Mouse (Mus musculus) CD4-positive, CD25-positive, alpha-beta regulatory T cell, adult 4 months (primary cell): ENCODE data around the gene Dkkl1. TPM values are rescaled to one million over a fixed set of nuclear protein-coding genes. Genes with fewer than 3 reads are reported as not detected.

Source experiments
- ATAC-seq: one replicate; pipeline ENCODE4 v1.8.0; 2017
- polyA plus RNA-seq, 2 experiments: library from polyadenylated mRNA; unstranded; fragments of 100-300 nt; shearing (Covaris generic); gene quantifications; one replicate each; pipeline ENCODE4 v1.2.1; 2017

The Dkkl1 gene
- polyA plus RNA-seq, 2 experiments from 2014 or later: 16.1 to 22.9 TPM

- no peak for ATAC-seq
Measured at GRCm38 (mm10) chr7:45165701-45166100, 46.2 kb downstream of the Dkkl1 start.

DNA sequence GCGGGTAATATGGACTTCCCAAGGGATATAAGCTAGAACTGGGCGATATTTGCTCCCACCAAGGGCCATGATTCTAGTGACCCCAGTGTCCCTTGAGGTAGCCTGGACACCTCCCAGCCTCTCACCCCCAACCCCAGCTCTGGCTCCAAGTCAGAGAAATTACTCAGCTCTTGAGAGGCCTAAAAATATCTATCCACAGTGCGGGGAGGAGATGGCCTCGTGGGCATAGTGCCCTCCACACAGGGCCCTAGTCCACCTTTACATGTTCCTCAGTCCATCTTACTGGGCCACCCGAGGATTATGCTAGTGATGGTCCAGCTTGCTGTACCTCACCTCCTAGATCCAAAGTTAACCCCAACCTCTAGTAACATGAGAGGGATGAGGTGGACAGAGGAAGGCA, 47.1 kb downstream of the Dkkl1 start:
- ATAC-seq: no peak

DNA sequence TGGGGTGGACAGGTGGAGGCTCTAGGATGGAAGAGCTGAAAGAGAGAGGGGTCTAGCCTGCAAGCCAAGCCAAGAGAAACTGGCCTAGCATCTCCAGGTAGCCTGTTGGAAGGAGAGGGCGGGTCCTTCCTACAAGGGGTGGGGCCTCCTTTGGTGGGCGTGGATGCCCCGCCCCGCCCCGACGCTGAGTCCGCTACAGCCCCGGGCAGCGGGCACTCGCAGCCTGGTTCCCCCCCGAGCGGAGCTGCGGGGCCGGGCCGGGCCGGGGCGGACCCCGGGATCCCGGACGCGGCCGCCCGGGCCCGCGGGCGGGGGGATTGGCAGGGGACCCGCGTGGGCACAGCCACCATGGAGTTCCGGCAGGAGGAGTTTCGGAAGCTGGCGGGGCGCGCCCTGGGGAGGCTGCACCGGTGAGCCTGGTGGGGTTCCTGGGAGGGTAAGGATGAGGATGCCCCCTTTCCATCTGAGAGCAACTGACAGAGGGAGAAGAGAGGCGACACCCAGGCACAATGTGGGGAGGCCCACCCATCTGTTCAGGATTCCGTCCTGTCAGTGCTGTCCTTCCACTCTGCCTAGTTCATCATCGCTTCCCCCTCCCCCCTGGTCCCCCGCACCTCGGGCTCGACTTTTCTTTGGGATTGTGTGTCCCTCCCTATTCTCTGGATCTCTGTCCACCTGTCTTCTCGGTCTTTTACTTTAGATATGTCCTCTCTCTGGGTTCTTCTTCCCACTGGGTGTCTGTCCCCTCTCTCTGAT, 48.0 kb downstream of the Dkkl1 start, which contains the start of gene Slc17a7:
Slc17a7 (plus strand) TSS at position 215 of the 756 bp plus-strand sequence.
- ATAC-seq: no peak

- ATAC-seq: no peak
Measured at GRCm38 (mm10) chr7:45162996-45163615, 48.8 kb downstream of the Dkkl1 start.

DNA sequence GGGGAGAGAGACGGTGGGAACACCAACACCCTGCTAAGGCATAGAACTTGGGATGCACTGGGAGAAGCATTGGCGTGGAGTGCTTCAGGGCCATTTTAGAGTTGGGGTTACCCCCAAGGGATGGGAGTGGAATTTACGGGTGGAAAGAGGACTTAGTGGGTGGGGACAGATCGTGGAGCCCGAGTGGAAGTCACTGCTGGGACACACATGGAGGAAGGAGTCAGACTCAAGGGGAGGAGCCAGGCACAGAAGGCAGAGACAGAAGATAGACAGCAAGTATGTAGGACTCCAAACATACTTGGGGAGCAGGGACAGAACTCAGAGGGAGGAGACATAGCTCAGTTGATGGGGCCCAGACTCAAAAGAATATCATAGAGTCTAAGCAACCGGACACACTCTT, 49.4 kb downstream of the Dkkl1 start:
- no peak for ATAC-seq

- ATAC-seq: peak; percentile 97
Measured at GRCm38 (mm10) chr7:45161612-45162473, 50.1 kb downstream of the Dkkl1 start.

GRCm38 (mm10) chr7:45160866-45161265, 51.1 kb downstream of the Dkkl1 start:
- ATAC-seq: no peak

DNA sequence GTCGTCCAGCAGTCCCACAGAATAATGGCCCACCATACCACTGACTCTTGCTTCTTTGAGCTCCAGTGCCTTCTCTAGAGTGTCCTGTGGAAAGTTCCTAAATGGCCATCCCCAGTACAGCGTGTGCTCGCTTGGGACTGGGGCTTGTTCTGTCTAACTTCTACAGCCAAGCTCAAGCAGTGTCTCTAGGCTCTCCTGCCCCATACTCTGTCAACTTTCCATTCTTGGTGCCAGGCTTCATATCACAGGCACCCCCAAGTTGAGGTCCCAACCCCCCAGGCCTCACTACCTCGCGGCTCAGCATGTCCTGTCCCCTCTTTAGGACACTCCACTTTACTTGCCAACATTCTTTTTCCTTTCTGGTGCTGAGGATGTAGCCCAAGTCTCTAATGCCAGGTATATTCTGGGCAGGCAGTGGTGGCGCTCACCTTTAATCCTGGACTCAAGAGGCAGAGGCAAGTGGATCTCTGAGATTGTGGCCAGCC, 51.6 kb downstream of the Dkkl1 start:
- no peak for ATAC-seq

GRCm38 (mm10) chr7:45158991-45159390, 53.0 kb downstream of the Dkkl1 start:
- no peak for ATAC-seq

Other genes starting within 250 kb of the Dkkl1 start
- under 1 TPM; 0.36 to 0.92 TPM for gene Cpt1c, start 237.3 kb downstream of the Dkkl1 start, polyA plus RNA-seq
- 100 to 1,000 TPM in 1 of 2 experiments, 10 to 100 TPM in 1; 39.7 to 114 TPM for gene Prmt1, start 225.6 kb downstream of the Dkkl1 start, polyA plus RNA-seq
- gene Irf3, start 214.5 kb downstream of the Dkkl1 start, polyA plus RNA-seq: 100 to 1,000 TPM; 117 to 147 TPM
- gene Bcl2l12, start 213.4 kb downstream of the Dkkl1 start, polyA plus RNA-seq: 10 to 100 TPM; 23.6 to 30.1 TPM
- 1 to 10 TPM; 7.0 to 9.3 TPM for gene Scaf1, start 195.8 kb downstream of the Dkkl1 start, polyA plus RNA-seq
- 1 to 10 TPM; 2.0 to 3.9 TPM for gene Rras, start 194.2 kb downstream of the Dkkl1 start, polyA plus RNA-seq
- 10 to 100 TPM; 10.8 to 10.9 TPM for gene Prr12, start 159.3 kb downstream of the Dkkl1 start, polyA plus RNA-seq
- 100 to 1,000 TPM; 158 to 199 TPM for gene Nosip, start 149.7 kb downstream of the Dkkl1 start, polyA plus RNA-seq
- 1 to 10 TPM; 1.7 to 2.8 TPM for gene Prrg2, start 149.5 kb downstream of the Dkkl1 start, polyA plus RNA-seq
- gene Rcn3, start 119.9 kb downstream of the Dkkl1 start, polyA plus RNA-seq: 10 to 100 TPM in 1 of 2 experiments, 1 to 10 TPM in 1; 7.6 to 66.3 TPM
- gene Fcgrt, start 108.3 kb downstream of the Dkkl1 start, polyA plus RNA-seq: 1 to 10 TPM; 2.3 to 3.8 TPM
- gene Rps11, start 87.7 kb downstream of the Dkkl1 start, polyA plus RNA-seq: 1,000 to 10,000 TPM; 3,755 to 5,441 TPM
- gene Rpl13a, start 83.4 kb downstream of the Dkkl1 start, polyA plus RNA-seq: 1,000 to 10,000 TPM; 5,632 to 7,602 TPM
- gene Gm45713, start 75.9 kb downstream of the Dkkl1 start, polyA plus RNA-seq: not detected
- 10 to 100 TPM; 89.0 to 91.7 TPM for gene Flt3l, start 75.7 kb downstream of the Dkkl1 start, polyA plus RNA-seq
- 10 to 100 TPM; 40.4 to 50.6 TPM for gene Pih1d1, start 57.8 kb downstream of the Dkkl1 start, polyA plus RNA-seq
- gene Aldh16a1, start 57.6 kb downstream of the Dkkl1 start, polyA plus RNA-seq: 10 to 100 TPM; 16.5 to 27.2 TPM
- gene Slc17a7, start 48.2 kb downstream of the Dkkl1 start, polyA plus RNA-seq: not detected
- gene Gfy, start 32.6 kb downstream of the Dkkl1 start, polyA plus RNA-seq: not detected
- gene Pth2, start 31.2 kb downstream of the Dkkl1 start, polyA plus RNA-seq: not detected
- not detected for gene Ccdc155, start 7.3 kb downstream of the Dkkl1 start, polyA plus RNA-seq
- gene Tead2, start 3.6 kb upstream of the Dkkl1 start, polyA plus RNA-seq: 1 to 10 TPM; 4.5 to 5.4 TPM
- 100 to 1,000 TPM; 473 to 666 TPM for gene Cd37, start 27.0 kb upstream of the Dkkl1 start, polyA plus RNA-seq
- gene Slc6a16, start 28.9 kb upstream of the Dkkl1 start, polyA plus RNA-seq: not detected
- gene Slc6a21, start 65.4 kb upstream of the Dkkl1 start, polyA plus RNA-seq: not detected
- gene Trpm4, start 121.6 kb upstream of the Dkkl1 start, polyA plus RNA-seq: 10 to 100 TPM; 11.7 to 15.9 TPM
- gene Hrc, start 123.1 kb upstream of the Dkkl1 start, polyA plus RNA-seq: not detected
- not detected for gene Ppfia3, start 154.9 kb upstream of the Dkkl1 start, polyA plus RNA-seq
- gene Lin7b, start 158.4 kb upstream of the Dkkl1 start, polyA plus RNA-seq: not detected
- gene Snrnp70, start 183.6 kb upstream of the Dkkl1 start, polyA plus RNA-seq: 100 to 1,000 TPM in 1 of 2 experiments, 10 to 100 TPM in 1; 82.1 to 130 TPM
- gene Kcna7, start 193.5 kb upstream of the Dkkl1 start, polyA plus RNA-seq: not detected
- not detected for gene Ntf5, start 201.5 kb upstream of the Dkkl1 start, polyA plus RNA-seq
- not detected for gene Lhb, start 208.7 kb upstream of the Dkkl1 start, polyA plus RNA-seq
- 10 to 100 TPM in 1 of 2 experiments, 1 to 10 TPM in 1; 9.2 to 18.2 TPM for gene Gys1, start 222.7 kb upstream of the Dkkl1 start, polyA plus RNA-seq
- 10 to 100 TPM; 41.9 to 51.9 TPM for gene Ruvbl2, start 225.9 kb upstream of the Dkkl1 start, polyA plus RNA-seq
- 1,000 to 10,000 TPM; 1,962 to 2,374 TPM for gene Ftl1, start 247.7 kb upstream of the Dkkl1 start, polyA plus RNA-seq